Mouse (Mus musculus) lung, postnatal 10 days (tissue): ENCODE results near the gene Wwtr1.

Experiments used
- DNase-seq: peaks from one replicate; pipeline ENCODE4 v3.0.0; 2021

Gene Wwtr1

DNA sequence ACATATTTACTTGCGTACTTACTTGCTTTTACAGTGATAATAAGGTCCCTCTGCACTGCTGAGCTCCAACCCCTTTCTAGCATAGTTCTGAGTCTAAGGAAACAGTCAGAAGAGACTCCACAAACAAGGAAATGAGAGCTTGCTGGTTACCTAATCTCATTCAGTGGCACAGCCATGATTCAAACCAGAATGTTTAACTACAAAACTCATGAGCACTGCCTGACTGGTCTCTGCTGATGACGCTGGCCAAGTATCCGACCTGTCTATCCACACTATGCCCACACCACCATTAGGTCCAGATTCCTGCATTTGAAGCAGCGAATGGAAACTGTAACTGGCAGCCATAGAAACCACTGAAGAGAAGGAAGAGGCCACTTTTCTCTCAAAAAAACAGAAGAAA, 18.3 kb downstream of the Wwtr1 start:
- no peak for DNase-seq

DNA sequence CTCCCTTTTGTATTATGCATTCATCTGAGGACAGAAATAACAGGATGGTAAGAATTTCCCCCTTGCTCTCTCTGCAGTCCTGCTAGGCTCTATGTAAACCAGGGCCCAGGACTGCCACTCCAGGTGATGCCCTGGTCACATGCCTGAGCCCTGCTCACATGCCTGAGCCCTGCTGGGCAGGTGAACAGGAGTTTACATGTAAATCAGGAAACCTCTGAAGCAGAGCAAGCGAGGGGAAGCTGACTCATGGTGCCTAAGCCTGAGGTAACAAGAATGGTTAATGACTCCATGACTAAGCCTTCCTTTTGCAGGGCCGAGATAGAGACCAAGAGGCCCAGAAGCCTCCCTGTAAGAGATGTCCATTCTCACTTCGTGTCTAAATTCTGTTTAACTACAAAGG, 20.1 kb downstream of the Wwtr1 start:
- no peak for DNase-seq

DNA sequence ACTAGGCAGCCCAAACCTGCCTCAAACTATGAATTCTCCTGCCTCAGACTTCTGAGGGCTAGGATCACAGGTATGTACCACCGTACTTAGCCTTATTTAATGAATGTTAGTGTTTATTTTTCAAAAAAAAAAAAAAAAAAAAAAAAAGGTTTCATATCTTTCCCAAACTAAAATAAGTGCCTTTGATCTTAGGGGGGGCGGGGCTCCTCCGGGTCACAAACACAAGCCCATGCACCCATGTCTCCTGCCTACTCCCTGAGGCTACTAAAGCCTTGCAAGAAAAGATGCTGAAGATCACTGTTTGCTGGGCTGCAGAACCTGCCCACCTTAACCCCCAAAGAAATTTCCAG, 20.8 kb downstream of the Wwtr1 start:
- no peak for DNase-seq

- no peak for DNase-seq
Observed at GRCm38 (mm10) chr3:57554124-57554889, 21.4 kb downstream of the Wwtr1 start.

- DNase-seq = no peak
Observed at GRCm38 (mm10) chr3:57553108-57553507, 22.6 kb downstream of the Wwtr1 start.

- DNase-seq = no peak
Observed at GRCm38 (mm10) chr3:57551210-57551609, 24.5 kb downstream of the Wwtr1 start.

DNA sequence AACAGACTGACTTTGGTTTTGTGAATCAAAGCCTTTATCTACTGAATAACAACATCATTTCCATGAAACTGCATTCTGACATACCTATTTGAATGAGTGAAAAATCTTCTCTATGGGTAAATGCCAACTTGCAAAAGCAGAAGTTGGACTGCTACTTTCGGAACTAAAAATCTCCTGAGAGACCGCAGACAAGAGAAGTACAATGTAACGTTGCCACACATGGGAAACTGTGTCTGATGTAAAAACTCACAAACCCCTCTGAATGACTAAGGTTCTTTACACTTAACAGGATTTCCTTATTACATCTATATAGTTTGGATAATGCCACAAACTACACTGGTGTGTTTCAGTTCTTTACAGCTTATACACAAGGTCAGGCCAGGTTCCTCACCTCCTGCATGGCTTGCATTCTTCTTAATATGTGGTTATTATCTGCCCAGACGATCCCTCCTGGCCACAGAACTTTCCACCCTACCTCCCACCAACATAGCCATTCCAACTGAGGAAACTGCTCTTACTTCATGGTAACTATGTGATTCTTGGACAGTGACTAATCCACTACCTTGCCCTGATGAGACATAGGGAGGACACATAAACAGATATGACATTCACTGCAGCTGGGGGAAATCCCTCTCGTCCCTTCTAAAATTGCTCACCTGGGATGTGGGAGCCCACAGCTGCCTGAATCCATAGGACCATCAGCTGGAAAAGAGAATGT, 25.1 kb downstream of the Wwtr1 start:
- no peak for DNase-seq

GRCm38 (mm10) chr3:57544154-57544553, 31.6 kb downstream of the Wwtr1 start:
- DNase-seq = peak; percentile 53

- no peak for DNase-seq
Observed at GRCm38 (mm10) chr3:57542848-57543380, 32.8 kb downstream of the Wwtr1 start.

DNA sequence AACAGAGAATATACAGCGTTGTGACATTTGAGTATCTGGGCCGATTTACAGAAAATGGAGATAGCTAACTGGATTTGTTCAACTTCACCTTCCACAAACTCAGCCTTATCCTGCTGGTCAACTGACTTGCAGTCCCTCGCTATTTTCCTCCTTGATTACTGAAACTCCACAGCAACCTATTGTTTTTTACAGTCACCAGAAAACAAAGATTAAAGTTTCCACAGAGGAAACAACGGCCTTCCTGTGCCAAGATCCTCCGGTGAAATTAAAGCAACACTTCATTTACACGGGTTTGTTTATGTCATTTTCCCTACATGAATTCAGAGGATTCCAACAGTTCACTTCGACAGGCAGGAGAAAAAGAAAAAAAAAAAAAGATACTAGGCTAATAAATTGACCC, 34.5 kb downstream of the Wwtr1 start:
- DNase-seq = peak; percentile 41

DNA sequence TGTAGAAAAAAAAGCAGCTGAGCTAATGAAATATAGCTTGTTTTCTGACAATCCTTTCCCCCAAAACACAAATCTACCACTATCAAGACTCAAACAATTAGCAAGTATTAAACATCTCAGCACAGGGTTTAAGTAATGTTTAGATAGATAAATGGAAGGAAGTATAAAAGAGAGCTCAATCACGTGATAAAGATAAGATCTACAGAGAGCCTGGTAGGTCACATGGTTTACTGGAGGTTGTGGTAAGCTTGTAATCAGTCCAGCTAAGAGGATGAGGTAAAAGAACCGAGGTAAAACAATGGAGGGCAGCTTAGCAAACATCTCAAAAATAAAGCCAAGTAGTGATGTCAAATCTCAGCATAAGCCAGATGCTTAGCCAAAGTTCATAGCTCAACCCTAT, 35.2 kb downstream of the Wwtr1 start:
- DNase-seq = no peak

DNA sequence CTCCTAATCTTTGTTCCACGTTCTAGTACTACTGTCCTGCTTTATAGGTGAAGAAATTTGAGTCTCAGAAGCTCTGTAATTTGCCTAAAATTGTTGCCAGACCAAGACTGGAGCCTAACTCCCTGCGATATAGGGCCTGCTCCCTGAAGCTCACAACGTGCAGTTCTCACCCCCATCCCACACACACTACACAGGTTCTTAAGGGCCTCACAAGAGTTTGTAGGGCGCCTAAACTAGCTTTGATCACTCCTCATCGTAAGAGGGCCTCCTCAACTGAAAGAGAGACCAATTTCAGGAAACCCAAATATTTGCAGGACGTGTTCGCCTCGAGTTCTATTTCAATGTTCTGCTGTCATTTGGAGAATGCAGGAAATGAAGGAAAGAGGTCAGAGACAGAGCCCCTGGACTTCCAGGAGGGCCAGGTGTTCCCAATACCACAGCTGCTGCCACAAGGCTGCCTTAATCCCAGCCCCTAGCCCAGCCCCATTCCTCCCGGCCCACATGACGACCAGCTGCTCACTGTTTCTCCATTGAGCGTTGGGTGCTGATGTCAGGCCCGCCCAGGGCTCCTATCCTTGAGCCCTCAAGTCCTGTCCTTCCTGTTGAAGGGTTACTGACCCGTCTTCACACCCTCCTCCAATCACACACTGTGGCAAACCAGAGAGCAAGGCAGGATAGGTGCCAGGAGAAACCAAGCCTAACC, 40.1 kb downstream of the Wwtr1 start:
- DNase-seq = no peak

GRCm38 (mm10) chr3:57534450-57534849, 41.3 kb downstream of the Wwtr1 start:
- no peak for DNase-seq

DNA sequence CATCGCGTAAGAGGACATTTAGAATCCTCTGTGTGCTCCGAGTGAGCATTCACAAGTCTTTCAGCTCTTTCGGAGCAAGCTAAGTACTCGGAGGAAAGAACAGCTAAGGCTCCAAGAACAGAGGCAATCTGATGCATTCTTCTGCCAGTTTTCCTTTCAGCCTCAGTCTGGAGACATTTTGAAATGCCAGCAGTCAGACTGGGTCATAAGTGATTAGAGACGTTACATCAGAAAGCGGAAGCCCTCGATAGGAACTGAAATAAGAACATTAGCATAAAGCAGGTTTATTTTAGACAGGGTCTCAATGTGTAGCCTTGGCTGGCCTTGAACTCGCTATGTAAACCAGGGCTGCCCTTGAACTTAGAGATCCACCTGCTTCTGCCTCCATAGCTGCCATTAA, 41.8 kb downstream of the Wwtr1 start:
- no peak for DNase-seq

GRCm38 (mm10) chr3:57532991-57533725, 42.6 kb downstream of the Wwtr1 start:
- DNase-seq = peak; percentile 35

DNA sequence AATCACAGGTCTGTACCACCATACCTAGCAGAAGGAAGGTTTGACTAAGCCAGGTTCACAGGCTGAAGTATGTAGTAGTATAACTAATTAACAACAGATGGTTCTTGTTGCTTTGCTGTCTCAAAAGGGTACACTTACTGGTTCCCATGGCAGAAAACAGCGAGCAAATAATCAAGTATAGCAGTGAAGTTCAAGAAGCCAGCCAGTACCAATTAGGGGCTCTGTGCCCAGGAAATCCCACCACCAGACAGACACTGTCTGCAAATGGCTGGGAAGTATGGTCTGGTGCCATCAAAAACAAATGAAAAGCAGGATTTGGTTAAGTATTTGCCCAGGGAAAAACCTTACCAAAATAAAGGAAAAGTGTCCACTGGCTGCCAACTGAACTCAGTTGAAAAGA, 44.9 kb downstream of the Wwtr1 start:
- DNase-seq = no peak

GRCm38 (mm10) chr3:57530221-57530620, 45.5 kb downstream of the Wwtr1 start:
- DNase-seq = no peak

- DNase-seq = no peak
Observed at GRCm38 (mm10) chr3:57527154-57527553, 48.6 kb downstream of the Wwtr1 start.

- DNase-seq = no peak
Observed at GRCm38 (mm10) chr3:57523093-57523492, 52.6 kb downstream of the Wwtr1 start.

- no peak for DNase-seq
Observed at GRCm38 (mm10) chr3:57521876-57522275, 53.8 kb downstream of the Wwtr1 start.

GRCm38 (mm10) chr3:57519995-57520394, 55.7 kb downstream of the Wwtr1 start:
- DNase-seq = peak; percentile 15

DNA sequence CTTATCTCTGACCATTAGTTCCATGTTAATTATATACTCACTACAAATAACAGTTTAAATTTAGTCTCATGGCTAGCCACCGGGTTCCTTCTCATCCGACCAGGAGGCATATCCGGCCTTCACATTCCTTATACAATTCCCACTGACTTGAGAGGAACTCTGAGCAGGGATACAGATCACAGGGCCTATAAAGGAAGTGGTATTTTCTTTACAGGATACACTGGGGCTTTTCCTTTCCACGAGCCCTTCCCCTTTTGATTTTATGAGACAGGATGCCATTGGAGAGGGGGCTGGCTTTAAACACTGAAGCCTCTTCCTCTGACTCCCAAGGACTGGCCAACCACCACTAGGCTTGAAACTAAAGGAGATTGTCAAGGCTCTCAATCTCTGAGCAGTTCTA, 59.6 kb downstream of the Wwtr1 start:
- peak; percentile 45 for DNase-seq

GRCm38 (mm10) chr3:57515044-57515443, 60.7 kb downstream of the Wwtr1 start:
- DNase-seq = no peak
